Mouse (Mus musculus) mouse embryonic stem cell (cell line): ENCODE data around the gene Ascl2.

Experiments used
- in situ Hi-C, 2 experiments: fragments of 300-500 bp; cut with MboI; formaldehyde crosslinking; loops; 1 replicate in 1 of 2; 3 replicates in 1 of 2; pipeline ENCODE4 v1.14.3; 2019 to 2020; ENCODE audit warnings: low sequenced_read_pairs in 2 of 2, low pct_unique_long_range_greater_than_20kb in 1 of 2, mixed read lengths in 1 of 2; ENCODE audit not compliant: unreplicated experiment in 1 of 2

Ascl2 gene

DNA sequence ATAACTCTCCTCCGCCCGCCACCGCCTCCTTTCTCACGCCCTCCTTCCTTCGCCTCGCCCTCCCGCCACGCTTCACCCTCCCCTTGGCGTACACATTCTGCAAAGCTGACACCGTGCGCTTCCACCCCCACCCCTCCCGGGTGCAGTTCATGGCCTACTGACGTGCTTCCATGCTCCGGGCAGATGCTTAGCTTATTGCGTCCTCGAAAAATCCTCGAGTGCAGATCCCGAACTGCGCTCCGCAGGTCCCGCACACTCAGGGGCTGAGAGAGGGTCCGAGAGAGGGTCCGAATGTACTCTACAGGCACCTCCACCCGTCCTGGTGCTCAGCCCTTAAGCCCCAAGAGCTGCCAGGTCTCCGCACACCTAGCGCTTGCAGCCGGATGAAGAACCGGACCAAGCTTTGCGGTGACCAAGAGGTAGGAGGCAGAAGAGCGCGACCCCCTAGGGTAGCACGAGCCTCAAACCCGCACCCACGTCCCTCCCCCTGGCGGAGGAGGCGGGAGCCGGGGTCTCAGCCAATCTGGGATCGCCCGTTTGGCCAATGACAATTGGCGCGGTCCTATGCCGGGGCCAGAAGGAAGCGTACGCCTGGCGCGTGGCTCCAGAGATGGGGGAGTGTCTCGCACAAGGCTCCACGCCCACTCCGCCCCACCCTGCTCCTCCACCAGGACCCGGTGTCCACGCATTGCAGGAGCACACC lies at the start of gene Ascl2:
Gene Ascl2, minus strand, starts transcription at position 456 of the 703 bp plus-strand sequence.
- in situ Hi-C loops = no loop called here

DNA sequence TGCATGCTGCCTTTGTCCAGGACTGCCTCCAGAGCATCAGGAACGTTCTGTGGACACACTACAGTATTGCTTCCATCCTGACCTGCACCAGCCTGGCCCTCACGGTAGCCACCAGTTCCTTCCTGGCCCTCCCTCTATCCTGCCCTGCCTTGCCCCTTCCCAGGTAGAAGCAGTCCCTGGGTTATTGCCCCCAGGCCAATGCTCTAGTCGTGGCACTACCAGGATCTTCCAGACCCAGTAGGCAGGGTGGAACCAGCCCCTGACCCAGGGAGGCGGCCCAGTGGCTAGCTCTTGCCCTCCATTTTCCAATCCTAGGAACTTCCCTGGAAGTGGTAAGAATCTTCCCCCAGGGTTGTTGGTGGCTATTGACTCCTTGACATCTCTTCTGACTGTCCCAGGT lies 48.1 kb upstream of the Ascl2 start:
- in situ Hi-C loops = no loop called here

DNA sequence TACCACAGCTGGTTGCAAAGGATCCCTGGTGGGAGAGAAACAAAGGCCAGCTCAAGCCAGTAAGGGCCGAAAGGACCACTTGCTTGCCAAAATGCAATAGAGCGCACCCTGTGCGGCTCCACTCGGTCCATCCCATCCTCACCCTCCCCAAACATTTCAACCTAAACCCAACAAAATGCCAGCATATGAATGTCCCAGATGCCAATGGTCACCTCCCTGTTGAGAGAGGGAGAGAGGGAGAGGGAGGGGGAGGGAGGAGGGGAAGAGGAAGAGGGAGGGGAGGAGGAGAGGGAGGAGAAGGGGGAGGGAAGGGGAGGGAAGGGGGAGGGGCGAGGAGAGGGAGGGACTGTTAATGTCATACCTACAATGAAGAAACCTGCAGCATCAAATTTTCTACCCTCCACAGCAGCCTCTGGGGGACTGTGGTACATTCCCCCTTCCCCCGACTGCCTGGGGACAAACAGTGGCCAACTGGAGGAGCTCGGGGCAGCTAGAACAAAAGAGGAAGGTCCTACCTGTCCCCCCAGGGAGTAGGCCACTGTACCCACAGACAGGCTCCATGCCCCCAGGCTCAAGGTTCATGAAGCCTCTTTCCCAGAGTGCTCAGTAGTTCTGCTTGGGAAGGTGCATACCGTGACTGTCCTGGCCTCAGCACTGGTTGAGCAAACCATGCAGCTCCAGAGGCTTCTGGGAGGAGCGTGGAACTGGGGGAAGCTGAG lies 47.5 kb upstream of the Ascl2 start:
- in situ Hi-C loops = no loop called here

DNA sequence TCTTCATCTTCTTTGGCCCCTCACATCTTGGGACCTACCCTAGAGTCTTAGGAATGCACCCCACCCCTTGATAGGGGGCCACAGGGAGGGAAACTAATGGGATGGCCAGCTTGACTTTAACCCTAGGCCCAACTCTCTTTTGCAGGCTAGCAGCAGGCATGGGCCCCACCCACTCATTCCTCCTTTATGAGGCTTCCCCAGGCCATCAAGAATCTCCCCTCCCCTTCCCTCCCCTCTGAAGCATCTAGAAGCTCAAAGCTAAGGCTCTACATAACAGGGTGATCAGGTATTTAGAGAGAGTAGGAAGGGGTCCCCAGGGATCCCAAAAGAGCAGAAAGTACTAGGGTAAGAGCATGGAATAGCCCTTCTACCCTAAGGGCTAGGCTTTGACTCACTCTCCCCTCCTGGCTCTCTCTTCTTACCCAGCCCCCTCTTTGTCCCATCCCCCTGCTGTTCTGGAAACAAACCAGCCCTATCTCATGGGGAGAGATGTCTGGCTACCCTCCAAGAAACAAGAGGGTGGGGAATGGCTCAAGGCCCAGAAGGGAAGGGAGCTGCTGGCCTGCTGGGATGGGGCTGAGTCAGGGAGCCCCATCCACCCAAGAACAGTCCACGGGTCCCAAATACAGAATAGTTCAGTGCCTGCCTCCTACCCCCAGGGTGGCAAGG lies 46.8 kb upstream of the Ascl2 start:
- in situ Hi-C loops = no loop called here

DNA sequence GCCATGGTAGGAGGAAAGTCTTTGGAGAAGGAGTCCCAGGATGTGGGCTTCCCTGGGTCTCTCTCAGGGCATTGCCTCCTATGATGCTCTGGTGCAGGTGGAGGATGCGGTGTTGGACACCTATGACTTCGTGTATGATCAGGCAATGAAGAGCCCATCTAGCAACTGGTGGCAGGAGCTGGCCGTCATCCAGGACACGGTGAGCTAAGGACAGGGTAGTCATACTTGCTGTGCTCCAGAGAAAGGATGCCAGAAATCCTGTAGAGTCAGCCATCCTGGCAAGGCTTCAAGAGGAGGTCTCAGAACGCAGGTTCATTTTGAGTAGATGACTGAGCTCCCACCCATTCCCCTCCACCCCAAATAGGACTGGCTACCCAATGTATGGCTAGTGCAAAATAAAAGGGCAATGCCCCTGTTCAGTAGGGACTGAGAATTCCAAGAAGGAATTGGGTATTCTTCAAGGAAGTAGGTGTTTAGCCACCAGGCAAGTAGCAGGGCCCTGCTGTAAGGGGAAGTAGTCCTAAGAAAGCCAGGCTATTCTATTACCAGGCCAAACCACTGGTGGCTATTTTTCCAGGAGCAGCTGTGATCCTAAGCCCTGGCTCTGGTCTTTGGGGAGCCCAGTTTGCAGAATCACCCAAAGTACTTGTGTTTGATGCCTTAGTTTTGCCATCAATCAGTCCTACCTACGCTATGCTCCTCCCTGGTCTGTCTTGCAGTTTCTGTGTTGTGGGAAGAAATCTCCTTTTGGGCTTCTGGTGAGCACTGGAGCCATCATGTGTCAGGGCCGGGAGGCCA lies 46.0 kb upstream of the Ascl2 start:
- in situ Hi-C loops = no loop called here

DNA sequence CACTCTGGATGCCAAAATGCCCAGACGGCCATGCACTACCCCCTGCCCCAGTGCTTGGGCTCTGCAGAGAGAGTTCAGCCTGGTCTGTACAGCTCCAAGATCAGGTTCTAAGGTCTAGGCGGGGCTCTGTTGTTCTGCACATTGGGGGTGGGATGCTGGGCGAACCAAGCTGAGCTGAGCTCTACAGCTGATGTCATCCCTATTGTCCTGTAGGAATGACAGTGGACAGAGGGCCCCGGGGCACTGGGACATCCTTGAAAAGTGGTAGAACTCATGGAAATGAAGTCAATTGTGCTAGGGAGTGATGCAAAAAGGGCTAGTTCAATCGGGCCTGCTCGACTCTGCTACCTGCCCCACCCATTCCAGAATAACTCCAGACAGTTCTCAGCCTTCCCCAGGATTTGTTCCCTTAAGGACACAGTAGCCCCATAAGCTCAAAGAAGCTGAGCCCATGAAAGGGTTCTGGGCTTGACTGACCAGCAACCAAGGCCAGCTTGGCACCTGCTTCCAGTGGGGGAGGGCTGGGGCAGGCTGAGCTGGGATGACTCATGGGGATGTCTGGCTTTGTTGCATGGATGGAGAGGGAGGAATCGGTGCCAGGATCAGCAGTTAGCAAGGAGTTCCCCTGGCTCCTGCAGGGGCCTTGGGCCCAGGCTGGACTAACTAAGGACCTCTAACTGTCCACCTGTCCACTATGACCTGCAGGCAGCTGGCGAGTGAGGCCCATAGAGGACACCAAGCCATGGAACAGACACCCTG lies 44.5 kb upstream of the Ascl2 start:
- in situ Hi-C loops = no loop called here

DNA sequence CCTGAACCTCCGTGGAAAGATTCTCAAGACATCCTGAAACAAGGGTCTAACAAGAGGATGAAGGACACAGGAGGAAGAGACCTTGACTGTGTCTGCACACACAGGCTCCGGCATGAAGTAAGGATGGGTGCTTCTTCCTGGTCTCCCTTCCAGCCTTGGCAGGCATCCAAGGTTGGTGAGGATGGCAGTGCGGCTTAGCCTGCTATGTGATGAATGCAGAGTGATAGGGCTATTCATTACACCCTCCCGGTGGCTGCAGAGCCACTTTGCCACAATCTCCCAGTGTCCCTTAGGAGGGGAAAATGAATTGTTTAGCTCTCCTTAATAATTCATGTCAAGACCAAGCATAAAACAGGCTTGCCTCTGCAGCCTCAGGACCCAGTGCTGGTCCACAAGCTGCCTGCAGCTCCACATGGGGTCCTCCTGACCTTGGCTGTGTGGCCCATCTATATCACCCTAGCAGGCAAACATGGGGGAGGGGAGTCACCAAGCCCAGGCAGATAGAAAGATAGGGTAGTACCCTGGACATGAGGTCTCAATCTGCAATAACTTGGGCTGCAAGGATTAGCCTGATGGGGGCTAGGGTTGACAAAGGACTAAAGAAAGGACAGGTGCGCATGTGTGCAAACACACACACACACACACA lies 43.3 kb upstream of the Ascl2 start:
- in situ Hi-C loops = no loop called here

DNA sequence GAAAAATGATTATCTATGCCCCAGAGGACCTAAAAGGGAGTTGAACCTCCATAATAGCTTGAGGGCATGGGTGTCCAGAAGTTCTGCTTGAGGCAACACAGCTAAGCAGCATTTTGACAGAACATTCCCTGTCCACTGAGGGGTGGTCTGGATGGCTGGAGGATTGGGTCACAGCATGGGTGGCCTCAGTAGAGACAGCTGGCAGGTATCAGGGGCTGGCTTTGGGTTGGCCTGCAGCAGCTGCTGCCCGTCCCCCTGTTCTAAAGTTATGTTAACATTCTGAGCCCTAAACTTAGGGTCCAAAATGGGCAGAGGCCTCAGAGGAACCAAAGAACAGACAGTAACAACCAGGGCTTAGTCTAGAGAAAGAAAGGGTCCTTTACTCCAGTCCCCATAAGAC lies 42.2 kb upstream of the Ascl2 start:
- in situ Hi-C loops = no loop called here

DNA sequence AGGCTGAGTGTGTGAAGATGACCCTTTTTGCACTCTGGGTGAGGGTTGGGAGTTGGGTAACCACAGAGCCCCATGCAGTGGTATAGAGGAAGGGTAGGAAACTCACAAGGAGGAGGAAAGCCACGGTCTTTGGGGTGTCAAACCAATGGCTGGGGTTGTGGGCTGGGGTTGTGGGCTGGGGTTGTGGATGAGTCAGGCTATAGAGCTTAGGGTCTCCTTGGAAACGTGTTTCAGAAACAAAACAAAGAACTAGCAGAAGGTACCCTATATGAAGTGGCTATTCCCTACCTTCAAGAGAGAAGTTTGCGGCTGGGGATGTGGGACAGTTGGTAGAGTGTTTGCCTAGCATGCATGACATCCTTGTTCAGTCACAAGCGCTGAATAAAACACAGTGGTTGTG lies 40.9 kb upstream of the Ascl2 start:
- in situ Hi-C loops = no loop called here

DNA sequence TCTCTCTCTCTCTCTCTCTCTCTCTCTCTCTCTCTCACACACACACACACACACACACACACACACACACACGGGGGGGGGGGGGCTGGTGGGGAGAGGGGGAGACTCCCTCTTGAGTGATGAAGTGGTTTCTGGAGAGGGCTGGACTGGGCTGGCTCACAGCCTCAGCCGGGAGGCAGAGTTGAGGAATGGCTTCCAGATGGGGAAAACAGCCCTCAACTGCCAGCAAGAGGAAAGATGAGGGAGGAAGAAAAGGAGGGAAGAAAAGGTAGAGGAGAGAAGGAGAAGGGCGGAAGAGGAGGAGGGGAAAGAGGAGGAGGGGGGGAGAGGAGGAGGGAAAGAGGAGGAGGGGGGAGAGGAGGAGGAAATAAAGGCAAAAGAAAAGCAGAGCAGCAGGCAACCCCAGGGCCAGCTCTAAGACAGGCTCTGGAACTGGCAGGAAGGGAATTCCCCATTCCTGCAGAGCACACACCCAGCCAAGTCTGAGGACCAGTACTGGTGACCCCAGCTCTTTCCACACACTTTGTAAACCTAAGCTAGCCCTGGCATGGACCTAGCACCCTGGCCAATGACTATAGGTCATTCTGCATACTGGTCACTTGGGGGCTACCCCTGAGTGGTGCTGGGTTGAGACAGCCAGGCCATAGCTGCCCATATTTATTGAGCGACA lies 40.1 kb upstream of the Ascl2 start:
- in situ Hi-C loops = no loop called here

DNA sequence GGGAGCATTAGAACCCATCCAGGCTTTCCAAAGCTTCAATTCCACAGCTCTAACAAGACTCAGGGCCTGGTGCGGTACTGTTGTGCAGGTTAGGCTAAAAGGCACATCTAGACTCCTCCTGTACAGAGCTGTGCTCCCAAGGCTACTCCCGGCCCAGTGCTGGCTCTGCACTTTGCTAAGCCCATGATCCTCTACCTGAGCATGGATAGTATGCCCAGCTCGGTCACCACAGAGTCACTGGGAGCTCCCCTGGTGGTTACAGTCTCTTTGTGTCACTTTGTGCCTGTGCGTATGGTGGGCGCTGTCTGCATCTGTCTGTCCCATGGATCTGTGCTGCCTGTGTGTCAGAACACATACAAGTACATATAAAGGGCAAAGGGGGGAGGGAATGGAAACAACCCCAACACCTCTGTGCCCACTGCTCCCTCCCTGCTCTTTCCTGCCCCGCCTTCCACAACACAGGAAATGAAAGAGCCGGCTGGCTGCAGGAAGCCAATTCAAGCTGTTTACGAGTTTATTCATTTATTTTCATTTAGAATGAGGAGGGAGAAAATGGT lies 39.4 kb upstream of the Ascl2 start:
- in situ Hi-C loops = no loop called here

DNA sequence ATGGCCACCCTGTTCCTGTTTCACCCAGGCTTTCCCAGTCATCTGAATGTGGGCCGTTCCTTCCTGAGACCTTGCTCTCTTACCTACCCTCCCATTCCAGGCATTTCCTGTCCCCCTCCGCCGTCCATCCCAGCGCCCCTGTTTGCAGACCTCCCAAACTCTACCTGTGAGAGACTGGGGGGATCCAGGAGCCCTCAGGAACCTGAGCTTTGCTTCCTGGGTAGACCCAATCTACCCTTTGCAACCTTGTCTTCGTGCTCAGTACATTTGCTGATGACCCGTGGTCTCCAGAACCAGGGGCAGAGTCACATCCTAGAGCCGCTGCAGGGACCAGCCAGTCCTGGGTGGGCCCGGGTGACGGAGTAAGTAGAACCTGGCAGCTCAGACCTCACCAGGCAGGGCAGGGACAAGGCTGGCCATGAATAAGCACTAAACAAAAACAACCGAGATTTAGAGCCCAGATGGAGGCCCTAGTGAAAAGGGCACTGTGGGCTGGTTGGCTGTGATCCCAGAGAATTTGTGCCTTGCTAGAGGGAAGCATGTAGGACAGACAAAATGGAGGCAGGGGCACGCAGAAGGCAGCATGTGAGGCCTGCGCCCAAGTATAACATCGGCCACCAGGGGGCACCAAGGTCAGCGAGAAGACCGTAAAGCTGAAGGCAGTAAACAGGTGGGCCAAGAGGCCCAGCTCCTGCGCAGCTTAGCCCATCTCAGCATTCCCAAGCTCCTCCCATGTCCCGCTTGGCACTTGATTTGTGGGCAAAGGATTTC lies 38.7 kb upstream of the Ascl2 start:
- in situ Hi-C loops = no loop called here

DNA sequence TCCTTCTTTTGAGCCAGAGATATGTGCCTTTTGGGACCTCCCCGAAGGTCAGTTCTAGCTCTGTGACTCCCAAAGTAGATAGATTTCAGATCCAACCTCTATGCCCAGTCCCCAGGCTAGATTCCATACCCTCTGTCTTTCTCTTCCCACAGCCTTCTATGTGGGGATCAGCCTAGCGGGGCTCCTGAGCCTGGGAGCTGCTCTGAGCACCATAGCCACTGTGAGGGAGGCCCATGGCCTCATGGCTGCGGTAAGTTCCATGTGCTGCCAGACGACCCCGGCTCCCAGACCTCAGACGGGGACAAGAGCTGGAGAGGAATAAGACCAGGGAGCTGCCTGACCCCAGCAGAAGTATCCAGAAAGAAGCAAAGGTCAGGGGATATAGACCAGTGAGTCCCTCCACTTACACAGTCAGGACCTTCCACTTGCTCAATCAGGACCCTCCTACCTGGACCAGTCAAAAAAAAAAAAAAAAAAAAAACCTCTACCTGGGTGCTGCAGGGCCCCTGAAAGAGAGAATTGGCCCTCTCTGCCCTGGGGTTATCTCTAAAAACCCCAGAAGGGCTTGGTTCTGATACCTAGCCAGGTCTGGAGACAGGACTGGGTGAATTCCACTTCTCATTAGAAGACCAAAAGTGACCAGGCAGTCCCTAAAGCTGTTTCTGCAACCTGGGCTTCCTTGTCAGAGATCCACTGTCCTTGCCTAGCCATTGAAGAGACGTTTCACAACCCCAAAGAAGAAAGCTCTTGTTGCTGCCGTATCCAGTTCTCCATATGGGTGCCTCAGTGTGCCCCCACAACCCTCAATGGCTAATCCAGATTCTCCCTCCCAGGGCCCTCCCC lies 37.9 kb upstream of the Ascl2 start:
- in situ Hi-C loops = no loop called here

DNA sequence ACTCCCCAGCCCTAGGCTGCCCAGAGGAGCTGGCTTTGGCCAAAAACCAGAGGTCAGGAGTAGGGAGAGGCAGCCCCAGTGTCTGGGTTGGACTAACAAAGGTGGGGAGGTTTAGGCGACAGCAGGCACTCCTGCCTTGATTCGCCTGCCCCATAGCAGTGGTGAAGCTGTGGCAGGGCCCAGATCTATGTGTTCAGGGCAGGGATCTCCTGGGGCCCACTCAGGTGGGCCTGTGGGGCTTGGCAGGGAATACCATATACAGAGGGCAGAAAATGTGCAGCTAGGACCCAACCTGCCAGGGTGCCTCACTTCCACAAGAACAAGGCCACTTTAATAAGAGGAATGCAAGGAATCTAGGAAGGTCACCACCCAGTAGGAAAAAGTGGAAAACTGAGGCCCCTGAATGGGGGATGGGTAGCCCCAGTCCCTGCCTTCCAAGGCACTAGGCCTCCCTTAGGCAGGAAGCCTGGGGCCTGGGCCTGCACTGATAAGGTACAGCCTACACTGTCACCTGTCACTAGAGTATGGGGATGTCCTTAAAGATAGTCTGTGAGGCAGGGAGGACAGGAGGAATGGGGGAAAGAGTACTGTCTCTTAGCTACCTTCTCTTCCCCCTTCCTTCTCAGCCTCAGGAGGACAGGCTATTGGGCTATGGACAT lies 37.2 kb upstream of the Ascl2 start:
- in situ Hi-C loops = no loop called here
